Mouse (Mus musculus): Measurements from ENCODE around the gene Psmd11.

DNA sequence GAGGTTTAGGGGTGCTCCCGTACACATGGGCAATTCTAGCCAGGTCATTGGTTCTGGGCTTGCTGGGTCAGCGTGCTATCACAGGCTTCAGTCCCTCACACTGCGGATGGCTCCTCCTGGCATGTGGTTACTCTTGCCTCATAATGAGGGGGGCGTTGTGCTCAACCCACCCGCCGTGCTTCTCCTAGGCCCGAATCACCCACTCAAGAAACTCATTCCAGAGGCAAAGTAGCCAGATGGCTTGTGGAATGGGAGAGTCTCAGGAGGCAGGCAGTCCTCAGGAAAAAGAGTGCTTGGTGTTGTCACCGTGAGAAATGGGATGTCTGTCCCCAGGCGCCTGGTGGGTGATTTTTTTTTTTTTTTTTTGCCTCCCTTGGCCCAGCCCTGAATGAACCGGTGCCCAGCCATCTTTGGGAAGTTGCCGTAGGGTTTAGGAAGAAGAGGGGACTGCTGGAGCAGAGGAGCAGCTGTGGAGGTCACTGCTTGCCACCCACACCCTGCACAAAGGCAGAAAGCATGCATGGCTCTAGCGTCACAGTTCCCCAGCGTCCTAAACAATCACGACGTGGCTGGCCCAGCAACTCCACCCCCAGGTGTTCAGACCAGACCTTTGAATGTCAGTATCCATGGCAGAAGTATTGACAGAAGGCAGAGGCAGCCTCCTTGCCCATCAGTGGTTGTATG, 59.6 kb downstream of the Psmd11 start:
- TF ChIP-seq CTCF (IDR thresholded peaks at IDR 0.05; ENCODE audit: low read depth) (no peak), EP300 (IDR thresholded peaks at IDR 0.05; ENCODE audit: low read depth) (no peak)

All from liver, embryonic 14.5 days (tissue).